Mouse (Mus musculus) cerebellum, adult 2 months (tissue): Measurements from ENCODE around the gene Cd2bp2.

Experiments used
- CTCF ChIP-seq: fragments of 200-500 bp; IDR thresholded peaks from 2 replicates; pipeline ENCODE4 v1.5.1; 2011; ENCODE audit warnings: low read depth, mild to moderate bottlenecking, control low read depth, low read length, moderate library complexity, borderline replicate concordance; ENCODE audit not compliant: insufficient read depth
- POLR2A ChIP-seq: fragments of 200-500 bp; IDR thresholded peaks from 2 replicates; pipeline ENCODE4 v1.6.1; 2011; ENCODE audit warnings: low read length, control low read depth, borderline replicate concordance; ENCODE audit not compliant: insufficient read depth

DNA sequence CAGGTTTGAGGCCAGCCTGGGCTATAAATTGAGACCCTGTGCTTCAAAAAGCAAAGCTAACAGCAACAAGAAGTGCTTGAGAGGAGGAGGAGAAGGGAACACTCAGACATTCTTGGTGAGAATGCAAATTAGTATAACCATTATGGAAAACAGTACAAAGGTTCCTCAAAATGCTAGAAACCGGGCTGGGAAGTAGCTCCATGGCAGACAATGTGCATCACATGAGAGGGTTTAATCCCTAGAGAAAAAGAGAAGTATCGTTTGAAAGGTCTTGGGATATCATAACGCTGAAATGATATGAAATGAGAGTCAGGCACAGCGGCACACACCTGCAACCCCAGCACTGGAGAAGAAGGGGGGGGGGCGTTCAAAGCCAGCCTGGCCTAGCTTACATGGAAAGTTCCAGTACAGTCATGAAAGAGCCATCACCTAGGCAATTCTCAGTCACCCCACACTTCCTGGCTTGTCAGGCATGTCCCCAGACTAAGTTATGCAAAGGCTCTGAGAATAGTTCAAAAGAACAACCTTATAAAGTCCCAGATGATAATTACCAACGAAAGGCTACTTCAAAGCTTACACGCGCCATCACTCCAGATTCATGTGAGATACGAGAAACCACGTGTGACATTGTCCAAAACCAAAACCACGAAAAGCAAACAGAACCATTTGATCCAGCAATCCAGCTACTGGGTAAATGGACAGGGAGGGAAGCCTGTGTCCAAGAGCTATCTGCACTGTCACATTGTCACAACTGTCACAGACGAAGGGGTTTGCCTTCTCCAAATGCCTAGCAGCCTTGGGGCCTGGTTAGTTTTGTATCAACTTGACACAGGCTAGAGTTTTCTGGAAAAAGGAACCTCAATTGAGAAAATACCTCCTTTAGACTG, 30.0 kb downstream of the Cd2bp2 start:
- no peak for TF ChIP-seq CTCF
- TF ChIP-seq POLR2A: no peak
